Mouse (Mus musculus): ENCODE data around the gene Tlcd1.

DNA sequence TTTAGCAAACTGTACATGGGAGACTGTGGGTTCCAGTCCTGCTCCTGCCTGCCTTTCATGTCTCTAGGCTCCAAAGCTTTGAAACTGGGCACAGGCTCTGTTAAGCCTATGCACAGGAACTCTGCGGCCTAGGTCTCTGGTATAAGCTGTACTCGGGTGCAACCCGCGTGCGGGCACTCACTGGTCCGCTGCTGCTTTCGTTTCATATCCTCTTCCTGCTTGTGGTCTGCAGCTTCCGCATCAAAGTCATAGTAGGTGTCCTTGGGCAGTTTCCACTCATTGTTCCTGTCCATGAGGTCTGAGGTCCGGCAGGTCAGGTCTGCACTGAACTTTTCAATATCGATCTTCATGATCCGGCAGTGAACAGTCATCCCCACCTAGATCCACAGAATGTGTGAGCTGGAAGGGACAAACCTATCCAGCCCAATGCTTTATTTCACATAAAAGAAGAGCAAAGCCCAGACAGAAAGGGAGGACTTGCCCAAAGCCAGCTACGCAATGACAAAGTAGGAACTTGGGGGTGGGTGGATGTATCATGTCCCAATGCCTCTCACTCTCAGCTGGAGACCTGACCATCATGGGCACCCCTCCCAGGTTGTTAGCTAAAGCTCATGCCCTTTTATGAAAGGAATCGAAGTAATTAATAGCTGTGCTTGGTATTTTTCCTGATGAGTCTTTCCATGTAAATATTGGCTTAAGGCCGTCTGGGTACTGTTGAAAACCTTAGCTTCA lies 36.7 kb downstream of the Tlcd1 start:
- TF ChIP-seq EP300 (IDR thresholded peaks at IDR 0.05; ENCODE audit: low read depth in 1 of 2, low read length in 2 of 2) (no peak), NELFE (IDR thresholded peaks at IDR 0.05; ENCODE audit: low read depth, low read length) (no peak), CTCF (IDR thresholded peaks at IDR 0.05 in 2 of 3, conservative IDR thresholded peaks at IDR 0.05 in 1 of 3; ENCODE audit: control insufficient read depth in 1 of 3, insufficient read depth in 1 of 3, low read depth in 2 of 3, low read length in 3 of 3, poor library complexity in 1 of 3, severe bottlenecking in 1 of 3) (no peak), GATA1 (IDR thresholded peaks at IDR 0.05; ENCODE audit: low read depth, low read length) (no peak), POLR2AphosphoS2 (IDR thresholded peaks at IDR 0.05; ENCODE audit: low read length) (no peak), ZC3H11A (IDR thresholded peaks at IDR 0.05; ENCODE audit: low read depth, low read length) (no peak), ZNF384 (IDR thresholded peaks at IDR 0.05; ENCODE audit: low read depth, low read length) (no peak), POLR2A (IDR thresholded peaks at IDR 0.05; ENCODE audit: control insufficient read depth in 1 of 2, insufficient read depth in 1 of 2, low read depth in 1 of 2, low read length in 2 of 2, poor library complexity in 1 of 2) (no peak), POLR2AphosphoS5 (IDR thresholded peaks at IDR 0.05; ENCODE audit: borderline replicate concordance, low read depth, low read length) (no peak), RAD21 (IDR thresholded peaks at IDR 0.05; ENCODE audit: low read depth, low read length) (no peak), NRF1 (IDR thresholded peaks at IDR 0.05; ENCODE audit: insufficient read depth, low read depth, low read length, poor library complexity, severe bottlenecking) (no peak)

Data from MEL (cell line).